Mouse (Mus musculus) liver, postnatal 0 days (tissue): ENCODE measurements around the gene Gjc1.

Source experiments
- CTCF ChIP-seq: sonication (generic); IDR thresholded peaks from 2 replicates; pipeline ENCODE4 v1.5.1; 2016; ENCODE audit warnings: antibody characterized with exemption, low read depth
- EP300 ChIP-seq: IDR thresholded peaks from 2 replicates; pipeline ENCODE4 v1.6.1; 2016; ENCODE audit warnings: antibody characterized with exemption, low read depth, mild to moderate bottlenecking

DNA sequence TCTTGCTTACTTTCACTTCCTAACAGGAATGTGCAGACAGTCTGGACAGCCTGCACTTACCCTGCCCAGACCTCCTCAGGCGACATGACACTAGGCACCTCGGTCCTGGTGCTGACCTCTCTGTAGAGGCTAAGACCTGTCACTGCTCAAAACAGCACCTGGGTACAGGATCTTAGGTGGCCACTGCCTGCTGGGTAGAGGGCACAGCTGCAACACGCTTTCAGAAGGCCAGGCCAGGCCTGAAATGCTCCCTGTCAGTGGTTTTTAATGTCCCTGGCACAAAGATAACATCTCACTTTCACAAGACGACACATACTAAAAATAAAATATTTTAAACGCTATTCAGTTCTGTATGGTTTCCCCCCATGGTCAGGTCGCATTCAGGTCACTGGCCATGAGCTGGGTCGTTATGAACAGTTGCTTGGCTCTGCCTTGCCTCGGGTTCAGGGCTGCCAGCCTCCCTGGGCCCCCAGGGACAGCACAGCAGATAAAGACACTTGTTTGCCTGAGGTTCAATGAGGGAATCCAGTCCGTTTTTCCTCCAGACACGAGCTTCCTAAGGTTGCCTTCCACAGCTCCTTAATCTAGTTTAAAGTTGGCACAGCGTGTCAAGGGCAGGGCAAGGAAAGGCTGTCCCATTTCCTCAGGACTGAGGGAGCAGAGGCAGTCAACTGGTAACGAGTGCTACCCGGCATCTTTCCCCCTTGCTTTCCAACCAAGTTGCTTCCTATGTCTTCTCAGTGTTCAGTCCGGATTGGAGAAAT, 27.6 kb downstream of the Gjc1 start:
- TF ChIP-seq CTCF (no peak), EP300 (no peak)
